Mouse (Mus musculus): ENCODE results near the gene Map3k7. TPM values are rescaled to one million over a fixed set of nuclear protein-coding genes. Genes with fewer than 3 reads are reported as not detected.

The Map3k7 gene
- polyA plus RNA-seq (2014; fragmentation: Nextera tagmentation; extraction: Ambion mirVana): 35.0 and 38.3 TPM in 2 replicates

- under 1% methylated on average over 88 of the region's 88 CpGs for WGBS
- Histone ChIP-seq H3K27me3 (ENCODE audit: control insufficient read depth, insufficient read depth, low read length) (no peaks in the 10 kb centered on the region), H3K4me1 (ENCODE audit: control insufficient read depth, insufficient read depth, low read length) (peaks cover 10% of the 10 kb centered on the region), H3K27ac (replicated peaks; ENCODE audit: low read depth, low read length) (peak within 1 kb of the TSS; percentile 97), H3K9me3 (ENCODE audit: control insufficient read depth, low read length) (no peaks in the 10 kb centered on the region), H3K4me2 (ENCODE audit: low read length) (peak within 1 kb of the TSS; percentile 82), H3K36me3 (ENCODE audit: control insufficient read depth, insufficient read depth, low read length) (no peaks in the 10 kb centered on the region), H3K9ac (replicated peaks; ENCODE audit: low read length) (peak within 1 kb of the TSS; percentile 78), H3K4me3 (replicated peaks; ENCODE audit: low read depth, low read length) (peak within 1 kb of the TSS; percentile 77)
- peak; percentile 95 for ATAC-seq (ENCODE audit: low FRiP score, low TSS enrichment)
- DNase-seq: peak; percentile 97
Measured at GRCm38 (mm10) chr4:31963354-31964193, at the start of gene Map3k7. Gene Map3k7 (plus strand): TSS chr4:31964097.

- Histone ChIP-seq H3K4me3 (replicated peaks; ENCODE audit: low read depth, low read length) (no peak overlapping the region), H3K36me3 (ENCODE audit: control insufficient read depth, insufficient read depth, low read length) (no peaks in the 10 kb centered on the region), H3K4me2 (ENCODE audit: low read length) (no peak overlapping the region), H3K27me3 (ENCODE audit: control insufficient read depth, insufficient read depth, low read length) (no peaks in the 10 kb centered on the region), H3K27ac (replicated peaks; ENCODE audit: low read depth, low read length) (no peak overlapping the region), H3K9me3 (ENCODE audit: control insufficient read depth, low read length) (no peaks in the 10 kb centered on the region), H3K4me1 (ENCODE audit: control insufficient read depth, insufficient read depth, low read length) (no peaks in the 10 kb centered on the region), H3K9ac (replicated peaks; ENCODE audit: low read length) (no peak overlapping the region)
- DNase-seq (no peak), ATAC-seq (ENCODE audit: low FRiP score, low TSS enrichment) (no peak)
- WGBS: 72% methylated on average over 11 of the region's 11 CpGs
Measured at GRCm38 (mm10) chr4:31915114-31915513, 48.8 kb upstream of the Map3k7 start.

GRCm38 (mm10) chr4:31918717-31919116, 45.2 kb upstream of the Map3k7 start:
- Histone ChIP-seq H3K9me3 (ENCODE audit: control insufficient read depth, low read length) (no peaks in the 10 kb centered on the region), H3K4me3 (replicated peaks; ENCODE audit: low read depth, low read length) (no peak overlapping the region), H3K27me3 (ENCODE audit: control insufficient read depth, insufficient read depth, low read length) (peaks cover 16% of the 10 kb centered on the region), H3K4me2 (ENCODE audit: low read length) (no peak overlapping the region), H3K27ac (replicated peaks; ENCODE audit: low read depth, low read length) (no peak overlapping the region), H3K9ac (replicated peaks; ENCODE audit: low read length) (no peak overlapping the region), H3K4me1 (ENCODE audit: control insufficient read depth, insufficient read depth, low read length) (no peaks in the 10 kb centered on the region), H3K36me3 (ENCODE audit: control insufficient read depth, insufficient read depth, low read length) (no peaks in the 10 kb centered on the region)
- DNase-seq (no peak), ATAC-seq (ENCODE audit: low FRiP score, low TSS enrichment) (no peak)
- 94% methylated on average over 5 of the region's 5 CpGs for WGBS

GRCm38 (mm10) chr4:31922215-31922614, 41.7 kb upstream of the Map3k7 start:
- DNase-seq (no peak), ATAC-seq (ENCODE audit: low FRiP score, low TSS enrichment) (no peak)
- 0 out of 2 replicates have a peak, but pooled peaks cover 2% of the 10 kb centered on the region for H3K4me1 ChIP-seq (ENCODE audit: control insufficient read depth, insufficient read depth, low read length)
- 23% methylated on average over 7 of the region's 7 CpGs for WGBS
- no peak overlapping the region for H3K4me2 ChIP-seq (ENCODE audit: low read length)
- H3K27ac ChIP-seq (replicated peaks; ENCODE audit: low read depth, low read length): no peak overlapping the region
- no peaks in the 10 kb centered on the region for H3K9me3 ChIP-seq (ENCODE audit: control insufficient read depth, low read length)
- no peak overlapping the region for H3K9ac ChIP-seq (replicated peaks; ENCODE audit: low read length)
- no peaks in the 10 kb centered on the region for H3K36me3 ChIP-seq (ENCODE audit: control insufficient read depth, insufficient read depth, low read length)
- H3K27me3 ChIP-seq (ENCODE audit: control insufficient read depth, insufficient read depth, low read length): peaks cover 26% of the 10 kb centered on the region
- H3K4me3 ChIP-seq (replicated peaks; ENCODE audit: low read depth, low read length): no peak overlapping the region

GRCm38 (mm10) chr4:31923437-31923836, 40.5 kb upstream of the Map3k7 start:
- H3K36me3 ChIP-seq (ENCODE audit: control insufficient read depth, insufficient read depth, low read length): no peaks in the 10 kb centered on the region
- no peak overlapping the region for H3K4me3 ChIP-seq (replicated peaks; ENCODE audit: low read depth, low read length)
- 0 out of 2 replicates have a peak, but pooled peaks cover 2% of the 10 kb centered on the region for H3K4me1 ChIP-seq (ENCODE audit: control insufficient read depth, insufficient read depth, low read length)
- H3K27me3 ChIP-seq (ENCODE audit: control insufficient read depth, insufficient read depth, low read length): peaks cover 36% of the 10 kb centered on the region
- no peak overlapping the region for H3K4me2 ChIP-seq (ENCODE audit: low read length)
- no peaks in the 10 kb centered on the region for H3K9me3 ChIP-seq (ENCODE audit: control insufficient read depth, low read length)
- ATAC-seq (ENCODE audit: low FRiP score, low TSS enrichment): no peak
- no peak overlapping the region for H3K27ac ChIP-seq (replicated peaks; ENCODE audit: low read depth, low read length)
- no peak overlapping the region for H3K9ac ChIP-seq (replicated peaks; ENCODE audit: low read length)
- DNase-seq: no peak
- WGBS: 64% methylated on average over 8 of the region's 8 CpGs

- Histone ChIP-seq H3K4me2 (ENCODE audit: low read length) (peak overlapping the region; percentile 15; the same call in 1 of the 2 replicates), H3K27ac (replicated peaks; ENCODE audit: low read depth, low read length) (no peak overlapping the region), H3K4me3 (replicated peaks; ENCODE audit: low read depth, low read length) (no peak overlapping the region), H3K4me1 (ENCODE audit: control insufficient read depth, insufficient read depth, low read length) (0 out of 2 replicates have a peak, but pooled peaks cover 2% of the 10 kb centered on the region), H3K36me3 (ENCODE audit: control insufficient read depth, insufficient read depth, low read length) (no peaks in the 10 kb centered on the region), H3K27me3 (ENCODE audit: control insufficient read depth, insufficient read depth, low read length) (peaks cover 44% of the 10 kb centered on the region), H3K9ac (replicated peaks; ENCODE audit: low read length) (no peak overlapping the region), H3K9me3 (ENCODE audit: control insufficient read depth, low read length) (no peaks in the 10 kb centered on the region)
- WGBS: 29% methylated on average over 14 of the region's 14 CpGs
- DNase-seq (peak; percentile 55), ATAC-seq (ENCODE audit: low FRiP score, low TSS enrichment) (no peak)
Measured at GRCm38 (mm10) chr4:31924301-31925185, 39.4 kb upstream of the Map3k7 start.

GRCm38 (mm10) chr4:31933171-31933570, 30.7 kb upstream of the Map3k7 start:
- Histone ChIP-seq H3K36me3 (ENCODE audit: control insufficient read depth, insufficient read depth, low read length) (no peaks in the 10 kb centered on the region), H3K9ac (replicated peaks; ENCODE audit: low read length) (no peak overlapping the region), H3K27ac (replicated peaks; ENCODE audit: low read depth, low read length) (no peak overlapping the region), H3K4me3 (replicated peaks; ENCODE audit: low read depth, low read length) (no peak overlapping the region), H3K9me3 (ENCODE audit: control insufficient read depth, low read length) (no peaks in the 10 kb centered on the region), H3K4me1 (ENCODE audit: control insufficient read depth, insufficient read depth, low read length) (peaks cover 13% of the 10 kb centered on the region; the same call in 1 of the 2 replicates), H3K27me3 (ENCODE audit: control insufficient read depth, insufficient read depth, low read length) (peaks cover 46% of the 10 kb centered on the region; the same call in 1 of the 2 replicates), H3K4me2 (ENCODE audit: low read length) (no peak overlapping the region)
- no peak for DNase-seq
- 52% methylated on average over 3 of the region's 3 CpGs for WGBS
- ATAC-seq (ENCODE audit: low FRiP score, low TSS enrichment): no peak

GRCm38 (mm10) chr4:31935831-31936306, 28.0 kb upstream of the Map3k7 start:
- Histone ChIP-seq H3K27me3 (ENCODE audit: control insufficient read depth, insufficient read depth, low read length) (peaks cover 40% of the 10 kb centered on the region; the same call in 1 of the 2 replicates), H3K4me2 (ENCODE audit: low read length) (no peak overlapping the region), H3K36me3 (ENCODE audit: control insufficient read depth, insufficient read depth, low read length) (no peaks in the 10 kb centered on the region), H3K4me1 (ENCODE audit: control insufficient read depth, insufficient read depth, low read length) (peaks cover 15% of the 10 kb centered on the region; the same call in 1 of the 2 replicates), H3K4me3 (replicated peaks; ENCODE audit: low read depth, low read length) (no peak overlapping the region), H3K9me3 (ENCODE audit: control insufficient read depth, low read length) (no peaks in the 10 kb centered on the region), H3K9ac (replicated peaks; ENCODE audit: low read length) (no peak overlapping the region), H3K27ac (replicated peaks; ENCODE audit: low read depth, low read length) (no peak overlapping the region)
- DNase-seq: no peak
- 72% methylated on average over 3 of the region's 3 CpGs for WGBS
- ATAC-seq (ENCODE audit: low FRiP score, low TSS enrichment): no peak

Data from midbrain, embryonic 14.5 days (tissue).